Mouse (Mus musculus) telencephalon, adult 2 months (tissue): ENCODE results near the gene Fip1l1.

Source experiments
- DNase-seq: peaks from one replicate; pipeline ENCODE4 v3.0.0-alpha.2; 2011; ENCODE audit warnings: low read depth, low spot score

Gene Fip1l1

GRCm38 (mm10) chr5:74613491-74614151, 78.4 kb downstream of the Fip1l1 start:
- no peak for DNase-seq

GRCm38 (mm10) chr5:74617816-74618572, 82.7 kb downstream of the Fip1l1 start:
- no peak for DNase-seq

GRCm38 (mm10) chr5:74618573-74619059, 83.4 kb downstream of the Fip1l1 start:
- no peak for DNase-seq

- no peak for DNase-seq
Observed at GRCm38 (mm10) chr5:74621691-74622470, 86.6 kb downstream of the Fip1l1 start.

GRCm38 (mm10) chr5:74623316-74624000, 88.2 kb downstream of the Fip1l1 start:
- no peak for DNase-seq

- DNase-seq: no peak
Observed at GRCm38 (mm10) chr5:74624385-74624784, 89.1 kb downstream of the Fip1l1 start.

GRCm38 (mm10) chr5:74628001-74628400, 92.8 kb downstream of the Fip1l1 start:
- no peak for DNase-seq

GRCm38 (mm10) chr5:74632369-74633114, 97.3 kb downstream of the Fip1l1 start:
- no peak for DNase-seq

- no peak for DNase-seq
Observed at GRCm38 (mm10) chr5:74633453-74633852, 98.2 kb downstream of the Fip1l1 start.

- no peak for DNase-seq
Observed at GRCm38 (mm10) chr5:74634391-74634790, 99.1 kb downstream of the Fip1l1 start.

GRCm38 (mm10) chr5:74639516-74639915, 104.3 kb downstream of the Fip1l1 start:
- DNase-seq: peak; percentile 12

GRCm38 (mm10) chr5:74640504-74640903, 105.3 kb downstream of the Fip1l1 start:
- no peak for DNase-seq

GRCm38 (mm10) chr5:74641000-74641399, 105.8 kb downstream of the Fip1l1 start:
- DNase-seq: peak; percentile 27

- no peak for DNase-seq
Observed at GRCm38 (mm10) chr5:74642291-74642690, 107.0 kb downstream of the Fip1l1 start.

GRCm38 (mm10) chr5:74647584-74647984, 112.3 kb downstream of the Fip1l1 start:
- no peak for DNase-seq

- no peak for DNase-seq
Observed at GRCm38 (mm10) chr5:74648216-74648615, 113.0 kb downstream of the Fip1l1 start.
